Mouse (Mus musculus) liver, adult 2 months (tissue): ENCODE data around the gene Wdr46.

ENCODE experiments used
- CTCF ChIP-seq: fragments of 200-500 bp; IDR thresholded peaks from 2 replicates; pipeline ENCODE4 v1.5.1; 2011; ENCODE audit warnings: low read depth, low read length, control low read depth
- POLR2A ChIP-seq: fragments of 200-500 bp; IDR thresholded peaks from 2 replicates; pipeline ENCODE4 v1.6.1; 2011; ENCODE audit warnings: low read length, control low read depth; ENCODE audit not compliant: insufficient read depth; ENCODE audit errors: extremely low read depth

DNA sequence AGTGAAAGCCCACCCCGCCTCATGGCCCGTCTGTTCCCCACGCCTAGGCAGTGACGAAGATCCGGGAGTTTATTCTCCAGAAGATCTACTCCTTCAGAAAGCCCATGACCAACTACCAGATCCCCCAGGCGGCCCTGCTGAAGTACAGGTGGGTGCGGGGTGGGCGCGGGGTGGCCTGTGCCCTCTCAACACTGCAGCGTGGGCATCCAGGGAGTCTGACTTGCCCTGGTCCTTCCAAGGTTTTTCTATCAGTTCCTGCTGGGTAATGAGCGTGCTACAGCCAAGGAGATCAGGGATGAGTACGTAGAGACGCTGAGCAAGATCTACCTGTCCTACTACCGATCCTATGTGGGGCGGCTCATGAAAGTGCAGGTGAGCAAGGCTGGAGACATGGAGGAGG, 19.5 kb downstream of the Wdr46 start:
- TF ChIP-seq CTCF (no peak), POLR2A (no peak)
